Mouse (Mus musculus) hindbrain, embryonic 15.5 days (tissue): ENCODE results near the gene Slc6a9. TPM values are rescaled to one million over a fixed set of nuclear protein-coding genes. Genes with fewer than 3 reads are reported as not detected.

ENCODE experiments used
- ATAC-seq: fragments of 200-750 bp; cut with Nextera tagmentation; 2 replicates; pipeline ENCODE4 v1.8.0; 2017; ENCODE audit warnings: low read depth, moderate number of reproducible peaks, moderate TSS enrichment; ENCODE audit not compliant: low FRiP score
- H3K27ac ChIP-seq: fragments of 300-500 bp; sonication (generic); replicated peaks from 2 replicates; pipeline ENCODE4 v1.5.1; 2015; ENCODE audit warnings: mild to moderate bottlenecking, inconsistent platforms
- H3K27me3 ChIP-seq: fragments of 300-500 bp; sonication (generic); 2 replicates; pipeline ENCODE4 v1.6.1; 2015; ENCODE audit warnings: control low read depth, inconsistent platforms
- H3K36me3 ChIP-seq: fragments of 300-500 bp; sonication (generic); 2 replicates; pipeline ENCODE4 v1.6.1; 2015; ENCODE audit warnings: control low read depth, inconsistent platforms
- H3K4me1 ChIP-seq: fragments of 300-500 bp; sonication (generic); replicated peaks from 2 replicates; pipeline ENCODE4 v1.6.1; 2015; ENCODE audit warnings: control low read depth, inconsistent platforms
- H3K4me2 ChIP-seq: fragments of 300-500 bp; sonication (generic); 2 replicates; pipeline ENCODE4 v1.6.1; 2015; ENCODE audit warnings: moderate library complexity, mild to moderate bottlenecking, inconsistent platforms
- H3K4me3 ChIP-seq: fragments of 300-500 bp; sonication (generic); 2 replicates; pipeline ENCODE4 v1.5.1; 2015; ENCODE audit warnings: mild to moderate bottlenecking, inconsistent platforms
- H3K9ac ChIP-seq: fragments of 300-500 bp; sonication (generic); 2 replicates; pipeline ENCODE4 v1.6.1; 2015; ENCODE audit warnings: inconsistent platforms
- H3K9me3 ChIP-seq: fragments of 300-500 bp; sonication (generic); 2 replicates; pipeline ENCODE4 v1.6.1; 2016; ENCODE audit warnings: control low read depth, inconsistent platforms
- WGBS: fragments of 180-500 bp; shearing (Covaris S2); methylation state at CpG from one replicate; pipeline ENCODE4 v1.1.7; 2015; 5-methylcytosine and 5-hydroxymethylcytosine counted together
- polyA plus RNA-seq: library from polyadenylated mRNA; unstranded; fragments of >200 nt; fragmentation: Nextera tagmentation; extraction: Ambion mirVana; gene quantifications from 2 replicates; pipeline ENCODE4 v1.2.1, GENCODE M21; 2015

Slc6a9 gene
- polyA plus RNA-seq, 1 experiment from 2014 or later, result 48.1 TPM

DNA sequence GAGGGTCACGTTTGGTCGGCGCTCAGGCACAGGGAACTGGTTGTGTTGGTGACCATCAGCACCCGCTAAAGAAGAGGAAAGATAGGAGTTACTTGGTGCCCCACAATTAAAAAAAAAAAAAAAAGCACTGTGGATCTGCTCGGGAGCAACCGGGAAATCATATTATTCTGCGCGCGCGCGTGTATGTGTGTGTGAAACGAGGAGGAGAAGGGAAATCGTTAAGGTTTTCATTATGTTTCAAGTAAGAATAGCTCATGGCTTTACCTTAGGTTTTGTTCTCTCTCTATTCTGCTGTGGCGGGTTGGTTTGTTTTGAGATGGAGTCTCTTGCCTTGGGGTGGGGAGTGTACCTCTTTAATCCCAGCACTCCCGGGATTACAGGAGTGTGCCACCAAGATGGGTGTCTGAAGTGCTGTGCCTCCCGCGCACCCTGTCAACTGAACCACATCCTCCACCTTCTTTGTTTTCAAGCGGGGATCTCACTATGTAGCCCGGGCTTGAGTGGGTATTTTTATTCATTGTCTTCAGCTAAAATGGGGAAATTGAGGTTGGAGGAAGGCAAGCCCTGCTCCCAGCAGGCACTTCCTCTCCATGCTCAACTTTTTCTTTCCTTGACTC is 81.3 kb downstream of the Slc6a9 start:
- H3K4me1 ChIP-seq, result peaks cover 46% of the 10 kb centered on the region
- no peaks in the 10 kb centered on the region for H3K9me3 ChIP-seq
- H3K4me3 ChIP-seq, result peak overlapping the region; percentile 72
- no peaks in the 10 kb centered on the region for H3K27me3 ChIP-seq
- H3K4me2 ChIP-seq, result peak overlapping the region; percentile 97
- H3K9ac ChIP-seq, result peak overlapping the region; percentile 87
- peaks cover 13% of the 10 kb centered on the region for H3K36me3 ChIP-seq
- 3% methylated on average over 19 of the region's 19 CpGs for WGBS
- no peak; the same call in 1 of the 2 replicates for ATAC-seq
- peak overlapping the region; percentile 89 for H3K27ac ChIP-seq

DNA sequence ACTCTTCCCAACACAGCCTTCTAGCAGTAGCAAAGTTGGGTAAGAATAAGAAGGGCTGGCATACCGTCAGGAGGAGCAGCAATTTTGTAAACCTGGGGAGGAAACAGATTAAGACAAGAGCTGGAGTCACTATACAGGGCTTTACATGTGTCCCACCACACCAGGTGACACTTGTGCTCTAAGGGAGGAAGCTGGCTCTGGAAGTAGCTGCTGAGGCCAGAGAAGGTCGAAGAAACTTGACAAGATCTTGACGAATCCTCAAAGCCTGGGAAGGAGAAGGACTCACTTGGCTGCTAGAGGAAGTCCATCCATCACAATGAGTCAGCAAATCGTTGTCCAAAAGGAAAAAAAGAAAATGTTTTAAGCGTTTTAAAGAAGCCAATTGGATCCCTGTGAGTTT is 82.1 kb downstream of the Slc6a9 start:
- peak overlapping the region; percentile 97; the same call in 1 of the 2 replicates for H3K4me2 ChIP-seq
- no peak overlapping the region for H3K4me3 ChIP-seq
- WGBS, result 84% methylated on average over 5 of the region's 5 CpGs
- H3K36me3 ChIP-seq, result peaks cover 7% of the 10 kb centered on the region
- ATAC-seq, result no peak
- no peak overlapping the region for H3K9ac ChIP-seq
- H3K4me1 ChIP-seq, result peaks cover 38% of the 10 kb centered on the region
- H3K27ac ChIP-seq, result no peak overlapping the region
- no peaks in the 10 kb centered on the region for H3K27me3 ChIP-seq
- no peaks in the 10 kb centered on the region for H3K9me3 ChIP-seq

DNA sequence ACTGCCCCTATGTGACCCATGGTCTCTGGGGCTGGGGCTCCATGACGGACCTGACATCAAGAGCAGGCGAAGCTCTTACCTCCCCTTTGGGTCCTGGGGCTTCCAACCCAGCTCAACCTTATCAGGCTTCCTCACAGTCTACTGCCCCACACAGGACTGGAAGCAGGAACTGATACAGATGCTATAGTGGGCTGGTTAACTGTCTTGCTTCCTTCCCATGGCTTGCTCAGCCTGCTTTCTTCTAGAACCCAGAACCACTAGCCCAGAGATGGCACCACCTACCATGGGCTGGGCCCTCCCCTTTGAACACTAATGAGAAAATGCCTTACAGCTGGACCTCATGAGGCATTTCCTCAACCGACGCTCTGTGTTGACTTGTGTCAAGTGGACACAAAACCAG is 83.1 kb downstream of the Slc6a9 start:
- Histone ChIP-seq H3K4me1 (peaks cover 28% of the 10 kb centered on the region), H3K9ac (no peak overlapping the region), H3K27ac (no peak overlapping the region), H3K4me3 (no peak overlapping the region), H3K4me2 (no peak overlapping the region), H3K27me3 (no peaks in the 10 kb centered on the region), H3K9me3 (no peaks in the 10 kb centered on the region), H3K36me3 (no peaks in the 10 kb centered on the region)
- WGBS, result 95% methylated on average over 4 of the region's 4 CpGs
- ATAC-seq, result no peak

DNA sequence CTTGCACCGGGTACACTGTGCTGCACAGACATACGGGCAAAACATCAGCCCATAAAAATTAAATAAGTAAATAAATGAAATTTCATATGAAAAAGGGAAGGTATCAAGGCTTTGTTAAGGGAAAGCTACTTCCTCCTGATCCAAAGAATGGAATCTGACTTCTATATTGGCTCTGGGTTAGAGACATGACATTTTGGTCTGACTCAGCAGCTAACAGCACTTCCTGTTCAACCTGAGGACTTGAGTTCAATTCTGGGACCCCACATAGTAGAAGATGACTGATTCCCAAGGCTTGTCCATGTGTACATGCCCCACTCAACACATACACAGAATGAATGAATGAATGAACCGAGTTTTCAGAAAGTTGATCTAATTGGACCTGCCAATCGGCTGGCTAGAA is 83.5 kb downstream of the Slc6a9 start:
- Histone ChIP-seq H3K36me3 (no peaks in the 10 kb centered on the region), H3K4me2 (no peak overlapping the region), H3K4me3 (no peak overlapping the region), H3K4me1 (peaks cover 24% of the 10 kb centered on the region), H3K27ac (no peak overlapping the region), H3K9me3 (no peaks in the 10 kb centered on the region), H3K9ac (no peak overlapping the region), H3K27me3 (no peaks in the 10 kb centered on the region)
- 95% methylated on average over 4 of the region's 4 CpGs for WGBS
- no peak for ATAC-seq

DNA sequence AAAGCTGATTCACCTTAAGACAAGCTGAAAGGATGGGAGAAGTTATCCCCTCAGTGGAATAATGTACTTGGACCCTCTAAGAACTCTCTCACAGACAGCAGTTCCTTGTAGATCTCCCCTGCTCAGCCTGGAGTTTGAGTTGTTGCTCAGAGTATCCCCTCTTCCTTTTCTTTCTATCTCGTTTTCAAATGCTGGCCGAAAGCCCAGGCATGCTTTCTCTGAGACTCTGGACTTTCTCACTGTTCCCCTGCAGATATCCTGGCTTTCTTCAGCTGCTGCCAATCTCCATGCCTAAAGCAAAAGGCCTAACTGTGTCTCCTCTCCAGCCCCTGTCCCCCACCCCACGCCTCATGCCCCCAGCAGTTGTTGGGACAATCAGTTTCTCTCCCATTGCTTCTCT is 84.0 kb downstream of the Slc6a9 start:
- 69% methylated on average over 3 of the region's 3 CpGs for WGBS
- Histone ChIP-seq H3K9ac (no peak overlapping the region), H3K27ac (no peak overlapping the region), H3K27me3 (no peaks in the 10 kb centered on the region), H3K36me3 (no peaks in the 10 kb centered on the region), H3K4me1 (peaks cover 19% of the 10 kb centered on the region), H3K4me3 (no peak overlapping the region), H3K9me3 (no peaks in the 10 kb centered on the region), H3K4me2 (no peak overlapping the region)
- no peak for ATAC-seq

DNA sequence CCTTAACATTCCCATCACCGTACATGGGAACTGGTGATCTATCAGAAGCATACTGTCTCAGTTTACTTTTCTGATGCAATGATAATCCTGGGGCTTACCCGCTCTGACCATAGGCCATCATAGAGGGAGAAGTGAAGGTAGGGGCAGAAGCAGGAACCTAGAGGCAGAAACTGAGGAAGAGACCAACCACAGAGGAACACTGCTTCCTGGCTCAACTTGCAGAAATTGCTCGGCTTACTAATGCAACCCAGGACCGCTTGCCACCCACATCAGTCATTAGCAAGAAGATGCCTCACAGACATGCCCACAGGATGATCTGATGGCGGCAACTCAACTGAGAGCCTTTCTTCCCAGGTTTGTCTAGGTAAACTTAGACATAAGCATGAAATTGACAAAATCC is 84.5 kb downstream of the Slc6a9 start:
- WGBS, result 90% methylated on average over 5 of the region's 5 CpGs
- H3K27ac ChIP-seq, result no peak overlapping the region
- no peak for ATAC-seq
- no peaks in the 10 kb centered on the region for H3K9me3 ChIP-seq
- H3K4me1 ChIP-seq, result peaks cover 14% of the 10 kb centered on the region
- no peaks in the 10 kb centered on the region for H3K36me3 ChIP-seq
- H3K27me3 ChIP-seq, result no peaks in the 10 kb centered on the region
- H3K4me3 ChIP-seq, result no peak overlapping the region
- no peak overlapping the region for H3K4me2 ChIP-seq
- no peak overlapping the region for H3K9ac ChIP-seq

DNA sequence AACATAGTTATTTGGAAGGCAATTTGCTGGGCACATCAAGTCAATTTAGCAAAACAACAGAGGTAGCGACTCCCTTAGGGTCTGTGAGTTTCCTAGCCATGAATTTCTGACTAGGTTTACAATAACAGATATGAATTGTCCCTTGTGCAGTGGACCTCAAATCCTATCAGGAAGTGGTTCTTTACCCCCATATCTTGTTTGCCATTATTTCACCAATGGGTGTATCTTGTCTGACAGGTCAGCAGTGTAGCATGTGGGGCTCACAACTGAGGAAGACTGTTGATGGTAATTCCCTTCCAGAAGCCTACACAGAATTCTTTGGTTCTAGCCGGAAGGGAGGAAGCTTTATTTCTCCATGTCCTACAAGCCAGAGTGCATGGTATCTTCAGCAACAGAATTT is 87.1 kb downstream of the Slc6a9 start:
- Histone ChIP-seq H3K4me3 (no peak overlapping the region), H3K4me2 (no peak overlapping the region), H3K9ac (no peak overlapping the region), H3K36me3 (no peaks in the 10 kb centered on the region), H3K27ac (no peak overlapping the region), H3K4me1 (peaks cover 1% of the 10 kb centered on the region; the same call in 1 of the 2 replicates), H3K27me3 (peaks cover 5% of the 10 kb centered on the region; the same call in 1 of the 2 replicates), H3K9me3 (no peaks in the 10 kb centered on the region)
- 89% methylated on average over 2 of the region's 2 CpGs for WGBS
- ATAC-seq, result no peak

DNA sequence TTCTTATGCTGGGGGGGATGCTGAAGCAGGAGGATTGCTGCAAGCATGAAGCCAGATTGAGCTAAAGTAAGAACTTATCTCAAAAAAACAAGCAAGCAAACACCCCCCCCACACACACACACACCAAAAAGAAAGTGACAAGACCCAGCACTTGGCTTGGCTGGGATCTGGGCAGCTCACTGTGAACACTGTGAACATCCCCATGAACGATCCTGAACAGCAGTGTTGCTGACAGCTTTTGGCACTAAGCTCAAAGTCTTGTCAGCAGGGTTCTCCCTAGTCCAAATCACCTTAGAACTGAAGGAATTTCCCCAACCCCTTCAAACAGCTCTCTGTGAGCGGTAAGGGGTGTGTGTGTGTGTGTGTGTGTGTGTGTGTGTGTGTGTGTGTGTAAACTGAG is 89.1 kb downstream of the Slc6a9 start:
- Histone ChIP-seq H3K4me2 (no peak overlapping the region), H3K27ac (no peak overlapping the region), H3K4me3 (no peak overlapping the region), H3K36me3 (no peaks in the 10 kb centered on the region), H3K9ac (no peak overlapping the region), H3K27me3 (peaks cover 7% of the 10 kb centered on the region), H3K9me3 (no peaks in the 10 kb centered on the region), H3K4me1 (peaks cover 17% of the 10 kb centered on the region)
- no peak for ATAC-seq
- WGBS, result 62% methylated on average over 2 of the region's 2 CpGs

Other genes with a start within 250 kb of the Slc6a9 start
- gene Dmap1, start 152.2 kb upstream of the Slc6a9 start, polyA plus RNA-seq, result 76.5 and 76.8 TPM in 2 replicates
- gene Gm12845, start 110.1 kb upstream of the Slc6a9 start, polyA plus RNA-seq, result not detected in 2 replicates
- not detected in 2 replicates for gene Klf17, start 68.9 kb upstream of the Slc6a9 start, polyA plus RNA-seq
- gene Ccdc24, start 38.1 kb downstream of the Slc6a9 start, polyA plus RNA-seq, result 2.5 and 3.3 TPM in 2 replicates
- gene B4galt2, start 49.0 kb downstream of the Slc6a9 start, polyA plus RNA-seq, result 56.5 and 69.5 TPM in 2 replicates
- 570 and 601 TPM in 2 replicates for gene Atp6v0b, start 52.8 kb downstream of the Slc6a9 start, polyA plus RNA-seq
- gene Dph2, start 57.5 kb downstream of the Slc6a9 start, polyA plus RNA-seq, result 21.8 and 23.6 TPM in 2 replicates
- gene Ipo13, start 80.5 kb downstream of the Slc6a9 start, polyA plus RNA-seq, result 62.3 and 68.8 TPM in 2 replicates
- gene Artn, start 95.3 kb downstream of the Slc6a9 start, polyA plus RNA-seq, result 0.87 and 0.92 TPM in 2 replicates